Mouse (Mus musculus) forebrain, embryonic 11.5 days (tissue): ENCODE results near the gene Ptpn11. TPM values are rescaled to one million over a fixed set of nuclear protein-coding genes. Genes with fewer than 3 reads are reported as not detected.
"Not testable (repeated sequence)": the region's sequence is repeated elsewhere in the genome, so short reads cannot be mapped to it uniquely, and the experiment has no call there.

Source experiments
- ATAC-seq: fragments of 200-750 bp; cut with Nextera tagmentation; replicated peaks from 2 replicates; pipeline ENCODE4 v1.8.0; 2017; ENCODE audit warnings: moderate TSS enrichment; ENCODE audit not compliant: low FRiP score
- DNase-seq: peaks from one replicate; pipeline ENCODE4 v3.0.0-alpha.2; 2017; ENCODE audit warnings: low spot score
- H3K27ac ChIP-seq: fragments of 300-500 bp; sonication (generic); 2 replicates; pipeline ENCODE4 v1.5.1; 2014; ENCODE audit warnings: low read depth, low read length
- H3K27me3 ChIP-seq: fragments of 300-500 bp; sonication (generic); 2 replicates; pipeline ENCODE4 v1.6.1; 2014; ENCODE audit warnings: mild to moderate bottlenecking, low read length, mixed read lengths; ENCODE audit not compliant: control insufficient read depth, insufficient read depth
- H3K36me3 ChIP-seq: fragments of 300-500 bp; sonication (generic); 2 replicates; pipeline ENCODE4 v1.6.1; 2014; ENCODE audit warnings: mild to moderate bottlenecking, low read length, moderate library complexity, mixed read lengths; ENCODE audit not compliant: control insufficient read depth, insufficient read depth
- H3K4me1 ChIP-seq: fragments of 300-500 bp; sonication (generic); replicated peaks from 2 replicates; pipeline ENCODE4 v1.6.1; 2014; ENCODE audit warnings: low read length, mixed read lengths; ENCODE audit not compliant: control insufficient read depth, insufficient read depth
- H3K4me2 ChIP-seq: fragments of 300-500 bp; sonication (generic); 2 replicates; pipeline ENCODE4 v1.6.1; 2014; ENCODE audit warnings: low read depth, mild to moderate bottlenecking, low read length, moderate library complexity, mixed read lengths; ENCODE audit not compliant: severe bottlenecking
- H3K4me3 ChIP-seq: fragments of 300-500 bp; sonication (generic); 2 replicates; pipeline ENCODE4 v1.5.1; 2014; ENCODE audit warnings: low read depth, low read length
- H3K9ac ChIP-seq: fragments of 300-500 bp; sonication (generic); 2 replicates; pipeline ENCODE4 v1.6.1; 2014; ENCODE audit warnings: low read length
- H3K9me3 ChIP-seq: fragments of 300-500 bp; sonication (generic); 2 replicates; pipeline ENCODE4 v1.6.1; 2016; ENCODE audit warnings: low read length, mixed read lengths; ENCODE audit not compliant: control insufficient read depth
- WGBS: fragments of 180-500 bp; shearing (Covaris S2); extraction: QIAGEN DNeasy Blood & Tissue Kit; methylation state at CpG from one replicate; pipeline ENCODE4 v1.1.7; 2014; 5-methylcytosine and 5-hydroxymethylcytosine counted together
- polyA plus RNA-seq: library from polyadenylated mRNA; unstranded; fragments of >200 nt; fragmentation: Nextera tagmentation; extraction: Ambion mirVana; gene quantifications from 2 replicates; pipeline ENCODE4 v1.2.1, GENCODE M21; 2014

The Ptpn11 gene
- polyA plus RNA-seq, 1 experiment from 2014 or later: 27.4 TPM

DNA sequence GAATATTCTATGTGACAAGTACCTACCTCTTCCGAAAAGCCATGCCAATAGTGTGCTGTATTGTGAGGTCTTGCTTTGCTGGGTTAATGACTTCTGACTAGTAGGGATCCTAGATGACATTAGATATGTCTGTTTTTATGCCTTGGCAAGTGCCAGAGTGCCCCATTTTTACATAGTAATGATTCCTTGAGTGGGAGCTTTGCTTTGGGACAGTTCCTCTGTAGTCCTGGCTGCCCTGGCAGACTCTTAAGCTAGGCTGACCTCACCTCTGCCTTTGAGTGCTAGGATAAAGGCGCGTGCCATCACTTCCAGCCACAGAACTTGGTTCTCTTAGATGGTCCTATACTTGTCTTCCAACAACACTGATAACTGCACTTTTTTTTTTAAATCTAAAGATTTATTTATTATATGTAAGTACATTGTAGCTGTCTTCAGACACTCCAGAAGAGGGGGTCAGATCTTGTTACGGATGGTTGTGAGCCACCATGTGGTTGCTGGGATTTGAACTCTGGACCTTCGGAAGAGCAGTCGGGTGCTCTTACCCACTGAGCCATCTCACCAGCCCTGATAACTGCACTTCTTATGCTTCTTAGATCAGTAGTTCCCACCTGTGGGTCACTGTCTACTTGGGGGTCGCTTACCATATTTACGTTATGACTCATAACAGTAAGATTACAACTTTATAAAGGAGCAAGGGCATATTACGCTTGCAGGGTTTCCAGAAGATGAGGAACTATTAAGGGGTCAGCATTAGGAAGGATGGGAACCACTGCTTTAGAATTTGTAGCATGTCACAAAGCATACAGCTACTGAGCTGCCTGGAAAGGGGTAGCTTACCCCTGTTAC lies 18.8 kb upstream of the Ptpn11 start:
- H3K36me3 ChIP-seq: peaks cover 45% of the 10 kb centered on the region
- H3K9me3 ChIP-seq: no peaks in the 10 kb centered on the region
- no peak for DNase-seq
- no peak overlapping the region for H3K4me3 ChIP-seq
- no peak overlapping the region for H3K9ac ChIP-seq
- H3K4me2 ChIP-seq: no peak overlapping the region
- no peak overlapping the region for H3K27ac ChIP-seq
- no peak for ATAC-seq
- H3K4me1 ChIP-seq: peaks cover 6% of the 10 kb centered on the region
- 96% methylated on average over 9 of the region's 9 CpGs for WGBS
- no peaks in the 10 kb centered on the region for H3K27me3 ChIP-seq

DNA sequence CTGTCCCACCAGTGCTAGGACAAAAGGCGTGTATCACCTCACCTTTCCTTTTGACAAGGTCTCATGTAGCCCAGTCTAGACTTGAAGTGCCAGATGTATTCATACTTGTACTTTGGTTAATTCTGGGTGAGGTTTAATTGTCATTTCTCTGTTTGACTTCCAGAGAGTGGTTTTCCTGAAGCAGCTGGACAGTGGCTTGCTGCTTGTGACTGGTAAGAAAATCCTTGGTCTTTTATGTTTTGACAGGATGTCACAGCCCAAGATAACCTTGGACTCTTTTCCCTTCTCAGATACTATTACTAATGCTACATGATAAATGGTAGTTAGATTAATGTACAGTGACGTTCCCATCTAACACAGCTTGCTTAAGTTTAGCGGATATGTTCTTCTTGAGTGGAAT lies 15.8 kb upstream of the Ptpn11 start:
- H3K9me3 ChIP-seq: no peaks in the 10 kb centered on the region
- WGBS: 88% methylated on average over 3 of the region's 3 CpGs
- ATAC-seq (no peak), DNase-seq (no peak)
- peaks cover 6% of the 10 kb centered on the region for H3K4me1 ChIP-seq
- H3K36me3 ChIP-seq: peaks cover 40% of the 10 kb centered on the region
- H3K4me2 ChIP-seq: no peak overlapping the region; the same call in 1 of the 2 replicates
- H3K27me3 ChIP-seq: no peaks in the 10 kb centered on the region
- no peak overlapping the region for H3K4me3 ChIP-seq
- no peak overlapping the region for H3K9ac ChIP-seq
- no peak overlapping the region for H3K27ac ChIP-seq

DNA sequence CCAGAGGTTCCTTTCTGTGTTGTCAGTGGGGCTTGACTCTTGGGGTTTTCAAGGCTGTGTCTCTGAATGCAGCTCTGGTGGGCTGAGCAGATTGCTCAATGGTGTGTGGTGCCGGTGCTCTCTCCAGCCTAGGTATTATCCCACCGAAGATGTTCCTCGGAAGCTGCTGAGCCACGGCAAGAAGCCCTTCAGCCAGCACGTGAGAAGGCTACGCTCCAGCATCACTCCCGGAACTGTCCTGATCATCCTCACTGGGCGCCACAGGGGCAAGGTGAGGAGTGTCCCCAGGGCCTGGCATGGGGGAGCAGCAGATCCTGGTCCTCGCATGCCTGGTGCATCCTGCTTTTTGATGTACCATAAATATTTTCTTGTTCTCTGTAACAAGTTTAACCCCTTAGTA lies 15.3 kb upstream of the Ptpn11 start:
- Histone ChIP-seq H3K9me3 (no peaks in the 10 kb centered on the region), H3K9ac (no peak overlapping the region), H3K4me3 (no peak overlapping the region), H3K4me1 (peaks cover 6% of the 10 kb centered on the region), H3K36me3 (peaks cover 40% of the 10 kb centered on the region), H3K4me2 (no peak overlapping the region), H3K27ac (no peak overlapping the region), H3K27me3 (no peaks in the 10 kb centered on the region)
- DNase-seq (no peak), ATAC-seq (no peak)
- 84% methylated on average over 9 of the region's 9 CpGs for WGBS

DNA sequence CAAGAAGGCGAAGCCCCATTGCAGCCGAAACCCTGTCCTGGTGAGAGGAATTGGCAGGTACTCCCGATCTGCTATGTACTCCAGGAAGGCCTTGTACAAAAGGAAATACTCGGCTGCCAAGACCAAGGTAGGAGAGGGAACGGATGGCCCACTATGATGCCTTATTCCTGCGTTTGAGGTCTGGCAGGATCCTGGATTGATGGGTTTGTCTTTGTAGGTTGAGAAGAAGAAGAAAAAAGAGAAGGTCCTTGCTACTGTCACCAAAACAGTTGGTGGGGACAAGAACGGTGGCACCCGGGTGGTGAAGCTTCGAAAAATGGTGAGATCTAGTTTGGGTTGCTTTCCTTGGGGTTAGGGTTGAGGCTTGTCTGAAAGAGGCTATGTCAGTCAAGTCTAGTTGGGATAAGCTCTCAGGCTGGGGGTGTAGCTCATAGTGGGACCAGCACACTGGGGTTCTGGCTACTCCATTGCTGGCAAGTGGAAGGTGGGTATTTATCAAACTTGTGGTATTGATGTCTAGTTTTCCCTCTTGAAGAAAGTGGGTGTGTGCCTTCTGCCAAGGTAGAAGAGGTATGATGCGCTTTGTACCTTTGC lies 14.4 kb upstream of the Ptpn11 start:
- not testable (repeated sequence) for ATAC-seq, H3K27me3 ChIP-seq, H3K4me1 ChIP-seq, H3K9me3 ChIP-seq, DNase-seq, H3K27ac ChIP-seq
- Histone ChIP-seq H3K36me3 (peaks cover 31% of the 10 kb centered on the region), H3K4me3 (peak overlapping the region; percentile 98), H3K4me2 (peak overlapping the region; percentile 69), H3K9ac (peak overlapping the region; percentile 98)
- WGBS: 83% methylated on average over 8 of the region's 10 CpGs

DNA sequence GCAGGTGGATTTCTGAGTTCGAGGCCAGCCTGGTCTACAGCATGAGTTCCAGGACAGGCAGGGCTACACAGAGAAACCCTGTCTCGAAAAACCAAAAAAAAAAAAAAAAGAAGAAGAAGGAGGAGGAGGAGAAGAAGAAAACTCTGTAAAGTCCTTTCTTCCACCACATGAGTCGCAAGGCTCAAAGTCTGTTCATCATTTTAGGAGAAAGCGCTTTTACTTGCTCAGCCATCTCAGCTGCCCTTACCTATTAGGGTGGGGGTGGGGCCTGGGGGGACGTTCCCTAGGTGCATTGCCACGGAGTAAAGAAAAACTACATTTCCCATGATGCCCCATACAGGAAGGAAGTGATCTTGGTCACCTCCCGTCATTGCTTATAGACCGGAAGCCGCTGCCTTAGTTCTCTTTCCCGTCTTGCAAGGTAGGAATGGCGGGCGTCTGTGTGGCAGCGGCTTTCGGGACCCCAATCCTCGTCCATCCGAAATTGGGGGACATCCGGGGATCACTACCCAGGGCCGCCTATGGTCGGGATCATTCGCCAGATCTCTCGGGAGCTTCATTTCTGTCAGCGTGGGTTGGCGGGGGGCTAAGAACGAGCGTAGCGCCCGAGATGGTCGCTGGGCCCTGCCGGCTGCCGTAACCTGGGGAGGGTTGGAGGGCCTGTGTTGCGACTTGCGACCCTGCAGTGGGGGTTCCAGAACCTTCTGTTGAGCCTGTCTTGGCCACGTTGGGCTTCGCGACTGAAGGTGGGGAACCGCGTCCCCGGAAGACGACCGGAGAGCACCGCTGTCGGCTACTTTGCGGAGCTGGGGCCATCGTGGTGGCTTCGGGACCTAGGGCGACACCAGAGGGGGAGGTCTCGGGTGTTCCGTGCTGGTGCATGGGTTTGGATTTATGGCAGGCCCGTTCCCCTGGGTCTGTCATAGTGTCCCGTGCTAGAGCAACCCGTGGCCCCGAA lies 13.2 kb upstream of the Ptpn11 start, which contains the start of gene Rpl6:
Gene Rpl6, plus strand, starts transcription at position 350 of the 958 bp plus-strand sequence.
- Histone ChIP-seq H3K36me3 (peaks cover 27% of the 10 kb centered on the region), H3K9me3 (no peaks in the 10 kb centered on the region), H3K4me2 (peak within 1 kb of the TSS; percentile 69), H3K27me3 (no peaks in the 10 kb centered on the region), H3K4me3 (peak within 1 kb of the TSS; percentile 98), H3K27ac (peak within 1 kb of the TSS; percentile 31; the same call in 1 of the 2 replicates), H3K4me1 (peaks cover 6% of the 10 kb centered on the region), H3K9ac (peak within 1 kb of the TSS; percentile 98)
- peak; percentile 83 for DNase-seq
- WGBS: 2% methylated on average over 52 of the region's 52 CpGs
- peak; percentile 88 for ATAC-seq

DNA sequence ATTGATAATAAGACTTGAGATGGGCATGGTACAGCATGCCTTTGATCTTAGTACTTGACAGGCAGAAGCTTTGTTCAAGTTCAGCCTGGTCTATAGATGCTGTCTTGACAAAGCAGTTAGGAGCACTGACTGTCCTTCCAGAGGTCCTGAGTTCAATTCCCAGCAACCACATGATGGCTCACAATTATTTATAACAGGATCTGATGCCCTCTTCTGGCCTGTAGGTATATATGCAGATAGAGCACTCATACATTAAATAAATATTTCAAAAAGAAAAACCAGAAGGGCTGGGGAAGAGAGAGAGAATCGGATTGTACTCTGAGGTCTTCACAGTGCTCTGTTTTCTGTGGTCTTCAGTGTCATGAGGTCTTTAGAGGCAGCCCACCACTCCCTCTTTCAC lies 11.3 kb upstream of the Ptpn11 start:
- 83% methylated on average over 1 of the region's 1 CpGs for WGBS
- Histone ChIP-seq H3K9ac (no peak overlapping the region), H3K4me1 (peaks cover 6% of the 10 kb centered on the region), H3K27me3 (no peaks in the 10 kb centered on the region), H3K27ac (no peak overlapping the region), H3K4me3 (no peak overlapping the region), H3K4me2 (no peak overlapping the region), H3K36me3 (peaks cover 15% of the 10 kb centered on the region), H3K9me3 (no peaks in the 10 kb centered on the region)
- ATAC-seq (no peak), DNase-seq (no peak)

DNA sequence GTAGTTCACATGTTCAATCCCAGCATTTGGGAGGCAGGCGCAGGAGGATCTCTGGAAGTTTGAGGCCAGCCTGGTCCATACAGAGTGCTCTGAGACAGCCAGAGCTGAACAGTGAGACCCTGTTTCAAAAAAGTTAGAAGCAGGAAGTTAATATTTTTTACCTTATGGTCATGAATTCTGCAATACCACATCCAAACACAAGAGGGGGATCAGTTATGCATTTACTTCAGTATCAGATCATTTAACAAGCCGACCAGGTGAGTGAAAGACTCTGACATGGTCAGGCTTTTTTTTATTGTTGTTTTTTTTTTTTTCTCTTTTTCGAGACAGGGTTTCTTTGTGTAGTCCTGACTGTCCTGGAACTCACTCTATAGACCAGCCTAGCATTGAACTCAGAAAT lies 10.5 kb upstream of the Ptpn11 start:
- peaks cover 6% of the 10 kb centered on the region for H3K4me1 ChIP-seq
- peaks cover 7% of the 10 kb centered on the region for H3K36me3 ChIP-seq
- H3K27ac ChIP-seq: no peak overlapping the region
- H3K27me3 ChIP-seq: no peaks in the 10 kb centered on the region
- no peak overlapping the region for H3K4me2 ChIP-seq
- H3K9me3 ChIP-seq: no peaks in the 10 kb centered on the region
- WGBS: 59% methylated on average over 3 of the region's 3 CpGs
- H3K9ac ChIP-seq: no peak overlapping the region
- DNase-seq: no peak
- no peak overlapping the region for H3K4me3 ChIP-seq
- ATAC-seq: no peak

DNA sequence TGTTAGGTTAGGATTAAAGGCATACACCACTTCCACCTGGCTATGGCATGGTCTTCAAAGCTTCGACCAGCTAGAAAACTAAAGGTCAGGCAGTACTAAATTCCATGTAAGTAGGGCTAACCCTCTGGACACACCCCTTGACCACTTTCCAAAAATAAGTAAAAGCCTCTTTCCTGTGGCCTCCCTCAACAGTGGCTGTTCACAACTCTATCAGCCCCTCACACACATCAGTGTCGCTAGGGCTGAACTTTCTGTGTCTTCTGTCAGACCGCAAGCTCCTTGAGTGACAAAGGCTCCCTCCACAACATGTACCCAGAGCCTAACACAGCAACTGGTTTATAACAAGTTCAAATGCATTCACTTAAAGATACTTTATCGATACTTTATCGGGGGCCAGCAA lies 7.2 kb upstream of the Ptpn11 start:
- no peak for ATAC-seq
- Histone ChIP-seq H3K27me3 (no peaks in the 10 kb centered on the region), H3K9me3 (no peaks in the 10 kb centered on the region), H3K36me3 (no peaks in the 10 kb centered on the region), H3K4me1 (no peaks in the 10 kb centered on the region), H3K9ac (no peak overlapping the region), H3K4me2 (no peak overlapping the region), H3K4me3 (no peak overlapping the region), H3K27ac (no peak overlapping the region)
- no peak for DNase-seq
- 80% methylated on average over 5 of the region's 5 CpGs for WGBS
